Mouse (Mus musculus) ES-E14 (cell line): ENCODE results near the gene Casq1.

Experiments
- ZC3H11A ChIP-seq: IDR thresholded peaks from 2 replicates; pipeline ENCODE4 v1.6.1; 2012; ENCODE audit warnings: low read depth, mild to moderate bottlenecking, inconsistent platforms, low read length, borderline replicate concordance
- ZNF384 ChIP-seq: IDR thresholded peaks from 2 replicates; pipeline ENCODE4 v1.6.1; 2012; ENCODE audit warnings: low read depth, low read length, inconsistent platforms

DNA sequence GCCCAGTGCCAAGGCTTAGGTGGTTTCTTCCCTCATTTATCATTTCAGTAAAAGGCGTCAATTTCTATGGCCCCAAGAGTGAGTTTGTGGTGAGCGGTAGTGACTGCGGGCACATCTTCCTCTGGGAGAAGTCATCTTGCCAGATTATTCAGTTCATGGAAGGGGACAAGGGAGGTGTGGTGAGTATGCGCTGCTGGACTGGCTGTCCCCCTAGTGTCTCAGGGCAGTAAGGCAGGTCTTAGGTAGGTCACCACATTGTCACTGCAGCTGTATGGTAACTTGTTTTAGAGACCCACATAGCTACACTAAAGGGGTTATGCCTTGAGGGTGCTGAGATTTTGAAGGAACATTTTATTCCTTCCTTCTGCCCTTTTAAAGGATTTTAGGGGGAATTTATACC is 30.8 kb downstream of the Casq1 start:
- TF ChIP-seq ZNF384 (no peak), ZC3H11A (no peak)
